Mouse (Mus musculus) WW6 (cell line): ENCODE results near the gene Cyp4f40.
"Not testable (repeated sequence)": the region's sequence is repeated elsewhere in the genome, so short reads cannot be mapped to it uniquely, and the experiment has no call there.

ENCODE experiments used
- DNase-seq: peaks from one replicate; pipeline ENCODE4 v3.0.0-alpha.2; 2013; ENCODE audit warnings: low read depth, low spot score

The Cyp4f40 gene

GRCm38 (mm10) chr17:32658712-32659111, at the start of gene Cyp4f40:
TSS of gene Cyp4f40 (plus strand) at chr17:32658900.
- no peak for DNase-seq

- DNase-seq = not testable (repeated sequence)
Observed at GRCm38 (mm10) chr17:32610231-32610630, 48.5 kb upstream of the Cyp4f40 start.

GRCm38 (mm10) chr17:32610896-32611295, 47.8 kb upstream of the Cyp4f40 start:
- no peak for DNase-seq

- no peak for DNase-seq
Observed at GRCm38 (mm10) chr17:32612417-32612816, 46.3 kb upstream of the Cyp4f40 start.

GRCm38 (mm10) chr17:32617252-32617651, 41.4 kb upstream of the Cyp4f40 start:
- no peak for DNase-seq

- DNase-seq = not testable (repeated sequence)
Observed at GRCm38 (mm10) chr17:32621018-32621417, 37.7 kb upstream of the Cyp4f40 start, which contains the start of gene Cyp4f37. TSS of gene Cyp4f37 (plus strand) at chr17:32621309.

GRCm38 (mm10) chr17:32629726-32630125, 29.0 kb upstream of the Cyp4f40 start:
- DNase-seq = not testable (repeated sequence)

GRCm38 (mm10) chr17:32631936-32632335, 26.8 kb upstream of the Cyp4f40 start:
- no peak for DNase-seq

- DNase-seq = not testable (repeated sequence)
Observed at GRCm38 (mm10) chr17:32634242-32634971, 24.3 kb upstream of the Cyp4f40 start.

- DNase-seq = peak; percentile 87
Observed at GRCm38 (mm10) chr17:32634972-32635314, 23.8 kb upstream of the Cyp4f40 start.

- no peak for DNase-seq
Observed at GRCm38 (mm10) chr17:32636341-32636740, 22.4 kb upstream of the Cyp4f40 start.

- DNase-seq = no peak
Observed at GRCm38 (mm10) chr17:32637151-32637550, 21.5 kb upstream of the Cyp4f40 start.

- no peak for DNase-seq
Observed at GRCm38 (mm10) chr17:32646631-32647030, 12.1 kb upstream of the Cyp4f40 start.

- DNase-seq = no peak
Observed at GRCm38 (mm10) chr17:32653860-32654259, 4.8 kb upstream of the Cyp4f40 start.

- no peak for DNase-seq
Observed at GRCm38 (mm10) chr17:32657041-32657440, 1.7 kb upstream of the Cyp4f40 start.

- DNase-seq = no peak
Observed at GRCm38 (mm10) chr17:32658246-32658645, 454 bp upstream of the Cyp4f40 start.

- DNase-seq = no peak
Observed at GRCm38 (mm10) chr17:32673976-32674375, 15.3 kb downstream of the Cyp4f40 start.

GRCm38 (mm10) chr17:32676040-32676635, 17.4 kb downstream of the Cyp4f40 start:
- DNase-seq = peak; percentile 26

- peak; percentile 22 for DNase-seq
Observed at GRCm38 (mm10) chr17:32680404-32680803, 21.7 kb downstream of the Cyp4f40 start.

- no peak for DNase-seq
Observed at GRCm38 (mm10) chr17:32685048-32685750, 26.5 kb downstream of the Cyp4f40 start, which contains the start of gene Cyp4f15. TSS of gene Cyp4f15 (plus strand) at chr17:32685627.

- DNase-seq = no peak
Observed at GRCm38 (mm10) chr17:32686722-32687121, 28.0 kb downstream of the Cyp4f40 start.

GRCm38 (mm10) chr17:32690959-32691358, 32.3 kb downstream of the Cyp4f40 start:
- DNase-seq = no peak
